Mouse (Mus musculus) retina, adult 2 months (tissue): Measurements from ENCODE around the gene Vmn2r69.

ENCODE experiments used
- DNase-seq: peaks from one replicate; pipeline ENCODE4 v3.0.0-alpha.2; 2012; ENCODE audit warnings: low read depth, low spot score

The Vmn2r69 gene

DNA sequence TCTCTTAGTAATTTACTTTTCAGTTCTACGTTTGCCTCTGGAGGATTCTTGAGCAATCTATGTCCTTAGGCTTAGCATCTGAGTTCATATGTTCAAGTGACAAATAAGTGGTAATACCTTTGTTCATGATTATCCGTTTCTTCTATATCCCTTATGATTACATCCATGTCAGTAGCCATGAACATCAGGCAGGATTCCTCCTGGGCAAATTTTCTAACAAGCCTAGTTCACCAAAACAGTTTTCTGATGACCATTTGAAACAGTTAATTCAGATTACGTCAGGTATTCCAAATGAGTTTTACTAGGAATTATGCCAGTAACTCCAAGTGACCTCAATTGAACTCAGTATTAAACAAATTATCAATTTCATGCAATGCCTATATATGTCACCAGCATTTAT, at the start of gene Vmn2r69:
Vmn2r69 (minus strand) TSS at position 101 of the 400 bp plus-strand sequence.
- no peak for DNase-seq
